Mouse (Mus musculus) heart, postnatal 0 days (tissue): Measurements from ENCODE around the gene Gm21760. TPM values are rescaled to one million over a fixed set of nuclear protein-coding genes. Genes with fewer than 3 reads are reported as not detected.
"Not testable (repeated sequence)": the region's sequence is repeated elsewhere in the genome, so short reads cannot be mapped to it uniquely, and the experiment has no call there.

Experiments
- ATAC-seq: fragments of 200-750 bp; cut with Nextera tagmentation; 2 replicates; pipeline ENCODE4 v1.8.0; 2017; ENCODE audit warnings: low read depth, moderate number of reproducible peaks, moderate library complexity; ENCODE audit not compliant: insufficient read depth
- DNase-seq: peaks from one replicate; pipeline ENCODE4 v3.0.0-alpha.2; 2016; ENCODE audit warnings: low spot score
- H3K27ac ChIP-seq: fragments of 300-500 bp; sonication (generic); 2 replicates; pipeline ENCODE4 v1.5.1; 2014; ENCODE audit warnings: low read depth, mild to moderate bottlenecking
- H3K27me3 ChIP-seq: fragments of 300-500 bp; sonication (generic); 2 replicates; pipeline ENCODE4 v1.6.1; 2014; ENCODE audit warnings: low read length, mixed read lengths; ENCODE audit not compliant: control insufficient read depth, insufficient read depth
- H3K36me3 ChIP-seq: fragments of 300-500 bp; sonication (generic); replicated peaks from 2 replicates; pipeline ENCODE4 v1.6.1; 2014; ENCODE audit warnings: low read length, mixed read lengths; ENCODE audit not compliant: control insufficient read depth, insufficient read depth
- H3K4me1 ChIP-seq: fragments of 300-500 bp; sonication (generic); 2 replicates; pipeline ENCODE4 v1.6.1; 2014; ENCODE audit warnings: antibody characterized with exemption; ENCODE audit not compliant: control insufficient read depth, insufficient read depth
- H3K4me2 ChIP-seq: fragments of 300-500 bp; sonication (generic); 2 replicates; pipeline ENCODE4 v1.6.1; 2014; ENCODE audit warnings: low read depth, mild to moderate bottlenecking, low read length, moderate library complexity
- H3K4me3 ChIP-seq: fragments of 300-500 bp; sonication (generic); 2 replicates; pipeline ENCODE4 v1.5.1; 2014; ENCODE audit warnings: low read depth, low read length
- H3K9ac ChIP-seq: fragments of 300-500 bp; sonication (generic); replicated peaks from 2 replicates; pipeline ENCODE4 v1.6.1; 2014; ENCODE audit warnings: low read depth, low read length, mixed read lengths
- H3K9me3 ChIP-seq: fragments of 300-500 bp; sonication (generic); replicated peaks from 2 replicates; pipeline ENCODE4 v1.6.1; 2016; ENCODE audit warnings: low read length; ENCODE audit not compliant: control insufficient read depth
- WGBS: fragments of 180-500 bp; shearing (Covaris S2); extraction: QIAGEN DNeasy Blood & Tissue Kit; methylation state at CpG from one replicate; pipeline ENCODE4 v1.1.7; 2014; 5-methylcytosine and 5-hydroxymethylcytosine counted together
- polyA plus RNA-seq: library from polyadenylated mRNA; unstranded; fragments of >200 nt; fragmentation: Nextera tagmentation; extraction: Ambion mirVana; gene quantifications from 2 replicates; pipeline ENCODE4 v1.2.1, GENCODE M21; 2015
- total RNA-seq: library from RNA; depleted of rRNA; stranded (reverse); fragments of >200 nt; gene quantifications from 2 replicates; pipeline ENCODE4 v1.2.3, GENCODE M21; 2014; ENCODE audit warnings: low replicate concordance; rRNA removed

Gm21760 gene
- total RNA-seq, result not detected in 2 replicates
- not detected in 2 replicates for polyA plus RNA-seq

- ATAC-seq, DNase-seq, H3K27me3 ChIP-seq, H3K9ac ChIP-seq, H3K36me3 ChIP-seq, H3K9me3 ChIP-seq, H3K27ac ChIP-seq, H3K4me2 ChIP-seq, H3K4me1 ChIP-seq, H3K4me3 ChIP-seq: not testable (repeated sequence)
- no CpG with 5 or more reads among the region's 6 CpGs for WGBS
Measured at GRCm38 (mm10) chrY:80133479-80133878, at the start of gene Gm21760. Gene Gm21760, plus strand, starts transcription at chrY:80133779.
